8 mouse cellular contexts compared by ENCODE assay signal in genomic region chr5:120502675-120503143, GRCm38 (mm10). TPM values are rescaled to one million over a fixed set of nuclear protein-coding genes. Genes with fewer than 3 reads are reported as not detected.
DNase-seq lines count a peak whose midpoint lies in the region; ATAC-seq and TF ChIP-seq lines count a peak whose summit lies in the region.

No protein-coding gene starts in this region.

- H3K79me2 ChIP-seq in CH12.LX (replicated peaks; ENCODE audit: control insufficient read depth, extremely low read depth, insufficient read depth, poor library complexity, severe bottlenecking) = peaks cover 12% of the 10 kb centered on the region

- 7% methylated on average over 12 of the region's 12 CpGs for WGBS in heart, embryonic 12.5 days
- WGBS in forebrain, embryonic 10.5 days = 7% methylated on average over 12 of the region's 12 CpGs
- WGBS in liver, embryonic 14.5 days (ENCODE audit: insufficient replicate concordance) = 8% methylated on average over 12 of the region's 12 CpGs

- H3K4me3 ChIP-seq in heart, embryonic 12.5 days = peak overlapping the region; percentile 82
- H3K4me3 ChIP-seq in CH12.LX (replicated peaks in 1 of 3; ENCODE audit: low read depth in 2 of 3, low read length in 2 of 3, poor library complexity in 1 of 3) = peak overlapping the region; percentile 85 to 89 (median 87)
- peak overlapping the region; percentile 79 for H3K4me3 ChIP-seq in forebrain, embryonic 10.5 days
- peak overlapping the region; percentile 83 to 87 for H3K4me3 ChIP-seq in liver, embryonic 14.5 days (ENCODE audit: insufficient read depth in 1 of 2, low read depth in 2 of 2, low read length in 2 of 2)

- TF ChIP-seq CTCF in CH12.LX (conservative IDR thresholded peaks at IDR 0.05 in 1 of 2, IDR thresholded peaks at IDR 0.05 in 1 of 2; ENCODE audit: low read depth in 2 of 2, low read length in 2 of 2) = no peak
- no peak for TF ChIP-seq CTCF in liver, embryonic 14.5 days (IDR thresholded peaks at IDR 0.05; ENCODE audit: low read depth)

- H3K27ac ChIP-seq in heart, embryonic 12.5 days (ENCODE audit: poor library complexity, severe bottlenecking) = no peak overlapping the region
- peak overlapping the region; percentile 29 for H3K27ac ChIP-seq in CH12.LX (ENCODE audit: insufficient read depth, low read depth)
- H3K27ac ChIP-seq in forebrain, embryonic 10.5 days = peak overlapping the region; percentile 86
- no peak overlapping the region for H3K27ac ChIP-seq in liver, embryonic 14.5 days

- in situ Hi-C loops in CH12.LX (cut with MboI; ENCODE audit: low pct_ligation_motif_present, low pct_unique_long_range_greater_than_20kb, low sequenced_read_pairs) = loop anchor here (25.0 kb wide), 1 partner anchor 210 kb away; the partner anchor contains the start of gene Dtx1

- H3K9me3 ChIP-seq in heart, embryonic 12.5 days (replicated peaks) = no peaks in the 10 kb centered on the region
- H3K9me3 ChIP-seq in CH12.LX (replicated peaks; ENCODE audit: low read length) = no peaks in the 10 kb centered on the region
- H3K9me3 ChIP-seq in forebrain, embryonic 10.5 days = no peaks in the 10 kb centered on the region
- H3K9me3 ChIP-seq in liver, embryonic 14.5 days (ENCODE audit: control insufficient read depth, low read length) = no peaks in the 10 kb centered on the region

- peak overlapping the region; percentile 83 for H3K9ac ChIP-seq in heart, embryonic 12.5 days
- peak overlapping the region; percentile 87 for H3K9ac ChIP-seq in CH12.LX (ENCODE audit: insufficient read depth, low read depth)
- peak overlapping the region; percentile 76 for H3K9ac ChIP-seq in liver, embryonic 14.5 days (replicated peaks)

- no peak for TF ChIP-seq RAD21 in CH12.LX (IDR thresholded peaks at IDR 0.05; ENCODE audit: low read depth, low read length)

- intact Hi-C loops in heart, postnatal 25 days (cut with DNase I) = no loop called here
- intact Hi-C loops in left cerebral cortex, postnatal 25 days (cut with DNase I) = loop anchor here (5.0 to 10.0 kb wide), 2 partner anchors 85 to 172 kb away; partner anchors contain the start of genes Iqcd and Tpcn1

- no peak for ATAC-seq in heart, embryonic 12.5 days (ENCODE audit: insufficient number of reproducible peaks, low FRiP score)
- 0 out of 2 replicates have a peak, but pooled peaks have one; percentile 2 for ATAC-seq in liver, embryonic 14.5 days (ENCODE audit: insufficient read depth)
- ATAC-seq in erythroid progenitor cell, adult 5-6 weeks (replicated peaks; ENCODE audit: low FRiP score, poor library complexity, severe bottlenecking) = no peak

- TF ChIP-seq POLR2A in CH12.LX (IDR thresholded peaks at IDR 0.05; ENCODE audit: low read depth, low read length) = no peak

- H3K36me3 ChIP-seq in heart, embryonic 12.5 days = peaks cover 4% of the 10 kb centered on the region; the same call in 1 of the 2 replicates
- H3K36me3 ChIP-seq in CH12.LX (replicated peaks in 1 of 2; ENCODE audit: control insufficient read depth in 1 of 2, insufficient read depth in 1 of 2, low read length in 1 of 2) = peaks cover 12 to 23% of the 10 kb centered on the region in 2 experiments
- H3K36me3 ChIP-seq in forebrain, embryonic 10.5 days (replicated peaks) = peaks cover 11% of the 10 kb centered on the region
- no peaks in the 10 kb centered on the region for H3K36me3 ChIP-seq in liver, embryonic 14.5 days (replicated peaks; ENCODE audit: control insufficient read depth, insufficient read depth, low read depth)

- H3K4me1 ChIP-seq in heart, embryonic 12.5 days (replicated peaks) = peaks cover 19% of the 10 kb centered on the region
- peaks cover 11 to 57% of the 10 kb centered on the region in 2 experiments for H3K4me1 ChIP-seq in CH12.LX (ENCODE audit: control insufficient read depth in 1 of 2, insufficient read depth in 2 of 2)
- peaks cover 28% of the 10 kb centered on the region for H3K4me1 ChIP-seq in forebrain, embryonic 10.5 days
- H3K4me1 ChIP-seq in liver, embryonic 14.5 days (replicated peaks; ENCODE audit: control insufficient read depth in 2 of 2, insufficient read depth in 2 of 2, low read length in 1 of 2) = peaks cover 0 to 9% of the 10 kb centered on the region in 2 experiments; a peak in 2 of 4 replicates

- dilution Hi-C loops in CH12.LX (cut with MboI; ENCODE audit: extremely low pct_ligation_motif_present, extremely low pct_unique_long_range_greater_than_20kb, low sequenced_read_pairs) = no loop called here

- no peak for TF ChIP-seq EP300 in CH12.LX (IDR thresholded peaks at IDR 0.05; ENCODE audit: low read length)
- TF ChIP-seq EP300 in liver, embryonic 14.5 days (IDR thresholded peaks at IDR 0.05; ENCODE audit: low read depth) = no peak

- DNase-seq in heart, postnatal 25 days (ENCODE audit: low spot score) = no peak
- DNase-seq in CH12.LX (ENCODE audit: extremely low read depth) = no peak
- DNase-seq in forebrain, embryonic 10.5 days (ENCODE audit: extremely low spot score, low spot score) = no peak
- no peak for DNase-seq in liver, embryonic 14.5 days (ENCODE audit: low read depth in 3 of 3, low spot score in 3 of 3)
- no peak for DNase-seq in left cerebral cortex, postnatal 25 days (ENCODE audit: low spot score in 2 of 2)
- no peak for DNase-seq in urinary bladder, postnatal 25 days (ENCODE audit: low spot score)

- peak overlapping the region; percentile 90 for H3K4me2 ChIP-seq in heart, embryonic 12.5 days
- peak overlapping the region; percentile 89 for H3K4me2 ChIP-seq in CH12.LX (ENCODE audit: insufficient read depth, low read depth, poor library complexity, severe bottlenecking)
- peak overlapping the region; percentile 84 for H3K4me2 ChIP-seq in liver, embryonic 14.5 days (ENCODE audit: low read depth)

- H3K27me3 ChIP-seq in heart, embryonic 12.5 days (replicated peaks) = no peaks in the 10 kb centered on the region
- peaks cover 12% of the 10 kb centered on the region for H3K27me3 ChIP-seq in CH12.LX (replicated peaks)
- no peaks in the 10 kb centered on the region for H3K27me3 ChIP-seq in forebrain, embryonic 10.5 days (ENCODE audit: poor library complexity, severe bottlenecking)
- H3K27me3 ChIP-seq in liver, embryonic 14.5 days (ENCODE audit: control insufficient read depth, insufficient read depth, low read length) = no peaks in the 10 kb centered on the region

RNA-seq across cellular contexts. Expression of gene Plbd2, which starts 0.7 kb away (rescaled TPM):
- polyA plus RNA-seq in heart, embryonic 12.5 days (2016; fragmentation: Nextera tagmentation; extraction: Ambion mirVana) = 47.4 and 50.6 TPM in 2 replicates
- 10 to 100 TPM; 33.2 to 37.1 TPM for total RNA-seq in heart, postnatal 25 days (2021)
- 10.8 and 21.3 TPM in 2 replicates for total RNA-seq in CH12.LX (2012; rRNA removed)
- 7.1 and 9.0 TPM in 2 replicates for total RNA-seq in CH12.LX (2014; rRNA removed)
- 24.3 and 28.8 TPM in 2 replicates for polyA plus RNA-seq in CH12.LX (2012; ENCODE audit: insufficient read length, low read depth)
- 33.0 and 35.5 TPM in 2 replicates for polyA plus RNA-seq in forebrain, embryonic 10.5 days (2016; fragmentation: Nextera tagmentation; extraction: Ambion mirVana)
- 4.3 TPM in 2 replicates for polyA plus RNA-seq in liver, embryonic 14.5 days (2012; rRNA removed)
- 10.3 and 12.3 TPM in 2 replicates for polyA plus RNA-seq in liver, embryonic 14.5 days (2014; fragmentation: Nextera tagmentation; extraction: Ambion mirVana)
- total RNA-seq in erythroid progenitor cell, adult 5-6 weeks (2015; ENCODE audit: low replicate concordance) = 1.1 and 2.1 TPM in 2 replicates
- total RNA-seq in erythroid progenitor cell, adult 5-6 weeks (2017; ENCODE audit: low replicate concordance) = 2.0 and 3.9 TPM in 2 replicates
- total RNA-seq in left cerebral cortex, postnatal 25 days (2021) = 10 to 100 TPM; 56.9 to 58.9 TPM

RNA-seq across cellular contexts. Expression of gene Slc8b1, which starts 8.3 kb away (rescaled TPM):
- 4.3 and 4.5 TPM in 2 replicates for polyA plus RNA-seq in heart, embryonic 12.5 days (2016; fragmentation: Nextera tagmentation; extraction: Ambion mirVana)
- 10 to 100 TPM in 1 of 2 experiments, 1 to 10 TPM in 1; 9.3 to 12.6 TPM for total RNA-seq in heart, postnatal 25 days (2021)
- 3.3 and 5.8 TPM in 2 replicates for total RNA-seq in CH12.LX (2012; rRNA removed)
- 3.2 and 3.6 TPM in 2 replicates for total RNA-seq in CH12.LX (2014; rRNA removed)
- 4.6 and 5.1 TPM in 2 replicates for polyA plus RNA-seq in CH12.LX (2012; ENCODE audit: insufficient read length, low read depth)
- 3.7 and 4.4 TPM in 2 replicates for polyA plus RNA-seq in forebrain, embryonic 10.5 days (2016; fragmentation: Nextera tagmentation; extraction: Ambion mirVana)
- 5.2 TPM in 2 replicates for polyA plus RNA-seq in liver, embryonic 14.5 days (2012; rRNA removed)
- polyA plus RNA-seq in liver, embryonic 14.5 days (2014; fragmentation: Nextera tagmentation; extraction: Ambion mirVana) = 1.4 and 2.6 TPM in 2 replicates
- total RNA-seq in erythroid progenitor cell, adult 5-6 weeks (2015; ENCODE audit: low replicate concordance) = 3.4 and 5.0 TPM in 2 replicates
- 3.0 and 6.7 TPM in 2 replicates for total RNA-seq in erythroid progenitor cell, adult 5-6 weeks (2017; ENCODE audit: low replicate concordance)
- total RNA-seq in left cerebral cortex, postnatal 25 days (2021) = 1 to 10 TPM; 5.9 to 6.0 TPM

RNA-seq across cellular contexts. Expression of gene Sds, which starts 26.4 kb away (rescaled TPM):
- polyA plus RNA-seq in heart, embryonic 12.5 days (2016; fragmentation: Nextera tagmentation; extraction: Ambion mirVana) = not detected in 2 replicates
- 1 to 10 TPM; 1.2 to 1.3 TPM for total RNA-seq in heart, postnatal 25 days (2021)
- total RNA-seq in CH12.LX (2012; rRNA removed) (not detected in 2 replicates), CH12.LX (2014; rRNA removed) (not detected in 2 replicates)
- polyA plus RNA-seq in CH12.LX (2012; ENCODE audit: insufficient read length, low read depth) = 0.76 and 1.5 TPM in 2 replicates
- not detected in 2 replicates for polyA plus RNA-seq in forebrain, embryonic 10.5 days (2016; fragmentation: Nextera tagmentation; extraction: Ambion mirVana)
- 0.13 and 0.61 TPM in 2 replicates for polyA plus RNA-seq in liver, embryonic 14.5 days (2012; rRNA removed)
- 0.15 and 0.22 TPM in 2 replicates for polyA plus RNA-seq in liver, embryonic 14.5 days (2014; fragmentation: Nextera tagmentation; extraction: Ambion mirVana)
- not detected in 2 replicates for total RNA-seq in erythroid progenitor cell, adult 5-6 weeks (2015; ENCODE audit: low replicate concordance)
- not detected in 2 replicates for total RNA-seq in erythroid progenitor cell, adult 5-6 weeks (2017; ENCODE audit: low replicate concordance)
- total RNA-seq in left cerebral cortex, postnatal 25 days (2021) = under 1 TPM in 1 of 2 experiments, not detected in 1; 0.27 TPM

RNA-seq across cellular contexts. Expression of gene Sdsl, which starts 30.1 kb away (rescaled TPM):
- 9.1 and 10.6 TPM in 2 replicates for polyA plus RNA-seq in heart, embryonic 12.5 days (2016; fragmentation: Nextera tagmentation; extraction: Ambion mirVana)
- 1 to 10 TPM; 8.8 to 9.6 TPM for total RNA-seq in heart, postnatal 25 days (2021)
- total RNA-seq in CH12.LX (2012; rRNA removed) = 1.8 and 4.0 TPM in 2 replicates
- total RNA-seq in CH12.LX (2014; rRNA removed) = not detected in 2 replicates
- polyA plus RNA-seq in CH12.LX (2012; ENCODE audit: insufficient read length, low read depth) = 0.37 TPM in 1 of 2 replicates, not detected in the other
- polyA plus RNA-seq in forebrain, embryonic 10.5 days (2016; fragmentation: Nextera tagmentation; extraction: Ambion mirVana) = 9.3 and 10.2 TPM in 2 replicates
- polyA plus RNA-seq in liver, embryonic 14.5 days (2012; rRNA removed) = 0.78 and 0.93 TPM in 2 replicates
- 1.2 and 2.0 TPM in 2 replicates for polyA plus RNA-seq in liver, embryonic 14.5 days (2014; fragmentation: Nextera tagmentation; extraction: Ambion mirVana)
- 4.2 TPM in 1 of 2 replicates, not detected in the other for total RNA-seq in erythroid progenitor cell, adult 5-6 weeks (2015; ENCODE audit: low replicate concordance)
- 2.7 and 4.8 TPM in 2 replicates for total RNA-seq in erythroid progenitor cell, adult 5-6 weeks (2017; ENCODE audit: low replicate concordance)
- total RNA-seq in left cerebral cortex, postnatal 25 days (2021) = 1 to 10 TPM; 4.6 to 6.4 TPM

Comparison
In these comparisons a context has a peak if more than half of its experiments do, and no peak if none do; other contexts are left out.
1. H3K27ac ChIP-seq: peak in CH12.LX (single experiment) and forebrain, embryonic 10.5 days (single experiment); none in heart, embryonic 12.5 days (single experiment) and liver, embryonic 14.5 days (single experiment).
2. Peak in every context shown above with its lines, with median percentiles within 50 percentile points of each other: H3K4me2 ChIP-seq, H3K4me3 ChIP-seq and H3K9ac ChIP-seq.